Mouse (Mus musculus) cerebellum, adult 8-10 months (tissue): ENCODE measurements around the gene Tom1l2.

Experiments
- DNase-seq: peaks from one replicate; pipeline ENCODE4 v3.0.0; 2022

Gene Tom1l2

GRCm38 (mm10) chr11:60352559-60353411, at the start of gene Tom1l2, which contains the start of gene Drc3:
Gene Tom1l2, minus strand, starts transcription at chr11:60352905.
Gene Drc3, plus strand, starts transcription at chr11:60353329.
- DNase-seq: peak; percentile 99

GRCm38 (mm10) chr11:60397172-60397571, 44.5 kb upstream of the Tom1l2 start:
- DNase-seq: no peak

DNA sequence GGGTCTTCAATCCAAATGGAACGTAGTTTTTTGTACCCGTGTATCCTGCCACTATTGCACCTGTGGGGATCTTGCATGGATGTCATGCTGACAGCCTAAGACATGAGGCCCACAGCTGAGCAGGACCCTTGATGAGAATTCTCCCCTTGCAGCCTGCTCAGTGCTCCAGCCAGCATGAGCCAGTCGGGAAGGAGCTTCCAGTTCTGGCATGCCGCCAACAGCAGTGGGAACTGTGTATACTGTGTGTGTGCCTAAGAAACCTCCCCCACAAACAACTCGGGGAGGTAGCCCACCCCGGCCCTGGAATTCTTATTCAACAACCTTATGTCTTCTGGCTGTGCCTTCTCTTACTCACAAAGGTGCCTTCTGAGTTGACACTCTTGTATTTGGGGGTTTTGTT, 43.8 kb upstream of the Tom1l2 start:
- no peak for DNase-seq

DNA sequence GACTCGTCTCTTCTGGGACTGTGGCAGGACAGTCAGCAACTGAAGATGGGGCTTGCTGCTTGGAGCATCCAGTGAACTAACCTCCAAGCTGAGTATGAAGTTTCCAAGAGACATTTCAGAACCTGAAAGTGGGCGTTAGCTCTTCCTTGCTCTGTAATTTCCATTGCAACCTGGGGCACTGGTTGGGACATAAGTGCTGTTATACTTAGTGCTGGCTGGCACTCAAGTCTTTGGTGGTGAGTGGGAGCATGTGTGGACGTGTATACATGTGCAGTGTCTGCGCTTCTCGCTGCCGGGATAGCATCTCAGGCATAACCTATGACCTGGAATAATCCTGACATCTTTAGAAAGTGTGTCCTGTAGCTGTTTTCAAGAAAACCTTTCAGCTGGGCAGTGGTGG, 38.6 kb upstream of the Tom1l2 start:
- DNase-seq: no peak

- no peak for DNase-seq
Observed at GRCm38 (mm10) chr11:60387944-60388343, 35.2 kb upstream of the Tom1l2 start.

GRCm38 (mm10) chr11:60385946-60386345, 33.2 kb upstream of the Tom1l2 start:
- no peak for DNase-seq

DNA sequence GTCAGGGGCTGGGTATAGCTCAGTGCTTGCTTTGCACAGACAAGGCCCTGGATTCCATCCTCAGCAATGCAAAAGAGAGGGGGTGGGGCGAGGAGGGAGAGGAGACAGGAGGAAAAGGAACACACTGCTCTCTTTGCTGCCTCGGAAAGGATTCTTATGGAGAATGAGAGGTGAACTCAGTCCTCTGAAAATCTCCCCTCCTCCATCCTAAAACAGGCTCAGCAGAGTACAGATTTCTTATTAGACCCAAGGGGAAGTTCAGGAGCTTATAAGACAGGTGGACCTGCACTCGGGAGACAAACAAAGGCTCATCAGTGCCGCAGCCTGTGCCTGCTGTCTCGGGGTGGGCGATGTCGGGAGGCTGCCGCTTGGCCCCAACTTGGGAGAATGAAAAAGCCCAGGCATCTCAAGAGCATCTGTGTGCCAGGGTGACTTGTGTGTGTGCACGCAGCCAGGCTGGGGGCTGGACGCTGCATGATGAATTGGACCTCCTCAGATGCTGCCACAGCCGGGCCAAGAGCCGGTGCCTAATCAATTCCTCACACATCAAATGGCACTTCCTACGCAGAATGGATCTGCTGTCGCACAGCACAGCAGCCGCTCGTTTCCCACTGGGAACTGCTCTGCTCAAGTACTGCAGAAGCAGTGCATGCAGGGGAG, 32.2 kb upstream of the Tom1l2 start:
- peak; percentile 24 for DNase-seq

GRCm38 (mm10) chr11:60383518-60383917, 30.8 kb upstream of the Tom1l2 start:
- DNase-seq: no peak

GRCm38 (mm10) chr11:60374481-60374880, 21.8 kb upstream of the Tom1l2 start:
- DNase-seq: no peak

DNA sequence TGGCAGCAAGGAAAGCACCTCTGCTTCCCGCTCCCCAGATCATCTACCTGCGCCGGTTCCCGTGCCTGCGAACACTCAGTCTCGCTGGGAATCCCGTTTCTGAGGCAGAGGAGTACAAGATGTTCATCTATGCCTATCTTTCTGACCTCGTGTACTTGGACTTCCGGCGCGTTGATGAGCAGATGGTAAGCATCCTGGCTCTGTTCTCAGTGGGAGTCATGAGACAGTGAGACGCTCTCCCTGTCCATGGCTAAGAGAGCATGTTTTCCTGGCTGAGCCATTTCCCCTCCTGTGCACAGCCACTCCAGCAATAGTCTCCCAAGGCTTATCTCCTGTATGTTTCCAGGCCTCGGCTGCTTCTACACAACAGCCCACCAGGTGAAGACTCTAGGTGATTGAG, 17.7 kb upstream of the Tom1l2 start:
- DNase-seq: peak; percentile 23

GRCm38 (mm10) chr11:60369448-60369847, 16.7 kb upstream of the Tom1l2 start:
- no peak for DNase-seq

GRCm38 (mm10) chr11:60368909-60369308, 16.2 kb upstream of the Tom1l2 start:
- no peak for DNase-seq

DNA sequence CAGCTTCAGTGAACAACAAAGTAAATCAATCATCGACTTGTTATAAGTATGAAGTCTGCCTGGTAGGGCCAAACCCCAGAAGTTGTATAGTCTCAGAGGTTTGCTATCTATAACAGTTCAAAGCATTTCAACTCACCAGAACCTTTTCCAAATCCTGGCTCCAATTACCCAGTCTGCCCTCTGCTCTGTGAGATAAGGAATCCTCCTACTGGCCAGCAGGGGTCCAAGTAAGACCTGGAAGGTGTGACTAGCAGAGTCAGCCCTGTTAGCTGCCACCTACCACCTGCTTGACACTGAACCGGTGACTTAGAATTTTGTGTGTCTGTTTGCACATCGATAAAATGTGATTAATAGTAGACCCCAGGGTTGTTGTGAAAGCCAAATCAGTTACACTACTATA, 14.6 kb upstream of the Tom1l2 start:
- DNase-seq: no peak

DNA sequence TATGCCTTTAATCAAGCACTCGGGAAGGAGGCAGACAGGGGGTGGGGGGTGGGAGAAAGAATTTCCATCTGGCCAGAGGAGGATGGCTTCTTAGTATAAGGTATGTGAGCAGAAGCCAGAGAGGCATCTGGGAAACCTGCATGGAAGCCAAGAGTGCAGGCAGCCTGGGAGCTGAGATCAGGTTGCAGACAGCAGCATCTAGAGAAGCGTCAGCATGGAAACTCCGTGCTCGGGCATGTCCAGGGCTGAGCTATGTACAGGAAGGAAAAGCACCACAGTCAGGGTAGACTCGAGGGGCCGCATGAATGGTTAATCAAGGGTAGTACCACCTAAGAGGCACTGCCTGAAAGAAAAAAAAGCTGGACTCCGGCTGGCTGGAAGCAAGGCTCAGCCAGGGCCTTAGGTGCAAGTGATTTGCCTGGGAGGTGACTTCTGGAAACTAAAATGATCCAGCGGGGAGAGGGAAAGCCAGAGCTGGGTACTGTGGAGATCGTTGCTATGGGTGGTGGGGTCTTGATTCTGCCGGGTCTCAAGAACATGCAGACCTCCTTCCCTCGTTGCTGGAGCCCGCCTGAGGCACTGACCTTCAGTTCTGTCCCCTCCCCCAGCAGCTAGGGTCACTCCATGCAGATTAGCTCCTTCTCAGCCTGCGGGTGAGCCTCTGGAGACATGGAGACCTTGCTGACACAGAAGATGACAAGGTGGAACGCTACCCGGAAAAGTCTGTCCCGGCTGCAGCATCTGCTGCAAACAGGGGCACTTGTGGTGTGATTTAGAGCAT, 13.7 kb upstream of the Tom1l2 start:
- no peak for DNase-seq

DNA sequence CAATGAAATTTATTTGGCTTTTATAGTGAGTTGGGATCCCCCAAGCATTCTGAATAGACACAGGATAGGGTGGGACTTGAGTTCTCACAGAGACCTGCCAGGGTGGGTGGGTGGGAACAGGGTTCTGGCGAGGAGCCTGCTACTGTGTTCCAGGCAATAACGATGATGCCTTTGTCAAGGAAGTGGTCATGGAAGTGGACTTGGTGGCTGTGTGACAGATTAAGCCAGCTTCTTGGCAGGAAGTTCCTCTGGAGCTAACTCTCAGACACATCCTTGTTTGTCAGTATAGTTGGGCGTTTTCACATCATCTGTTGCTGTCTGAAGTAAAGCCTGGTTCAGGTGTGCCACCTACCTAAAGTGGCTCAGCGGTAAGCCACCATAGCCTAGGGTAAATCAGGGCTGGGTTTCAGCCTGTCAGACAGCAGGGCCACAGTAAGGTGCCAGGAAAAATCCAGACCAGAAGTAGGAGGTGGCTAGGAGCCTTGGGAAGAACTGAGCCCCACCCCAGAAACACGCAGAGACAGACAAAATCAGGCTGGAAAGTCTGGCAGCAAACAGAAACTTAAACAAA, 8.0 kb upstream of the Tom1l2 start:
- DNase-seq: no peak

GRCm38 (mm10) chr11:60359936-60360335, 7.2 kb upstream of the Tom1l2 start:
- no peak for DNase-seq

DNA sequence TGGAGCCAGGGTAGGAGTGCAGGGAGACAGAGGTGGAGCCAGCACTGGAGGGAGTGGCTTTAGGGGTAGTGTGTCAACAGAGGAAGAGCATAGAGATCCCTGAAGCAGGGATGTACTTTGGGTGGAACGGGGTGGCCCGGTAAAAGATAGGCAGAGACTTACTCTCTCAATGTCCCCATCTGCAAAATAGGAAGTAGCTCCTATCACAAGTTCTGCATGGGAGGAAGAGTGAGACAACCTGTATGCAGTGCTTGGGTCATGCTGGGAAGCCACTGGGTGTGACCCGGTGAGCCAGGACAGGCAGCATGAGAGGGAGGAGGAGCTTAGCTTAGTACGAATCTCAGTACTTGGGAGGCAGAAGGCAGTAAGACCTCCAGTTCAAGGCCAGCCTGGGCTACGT, 6.4 kb upstream of the Tom1l2 start:
- no peak for DNase-seq

- no peak for DNase-seq
Observed at GRCm38 (mm10) chr11:60358548-60358947, 5.8 kb upstream of the Tom1l2 start.

GRCm38 (mm10) chr11:60357116-60357515, 4.4 kb upstream of the Tom1l2 start:
- no peak for DNase-seq

DNA sequence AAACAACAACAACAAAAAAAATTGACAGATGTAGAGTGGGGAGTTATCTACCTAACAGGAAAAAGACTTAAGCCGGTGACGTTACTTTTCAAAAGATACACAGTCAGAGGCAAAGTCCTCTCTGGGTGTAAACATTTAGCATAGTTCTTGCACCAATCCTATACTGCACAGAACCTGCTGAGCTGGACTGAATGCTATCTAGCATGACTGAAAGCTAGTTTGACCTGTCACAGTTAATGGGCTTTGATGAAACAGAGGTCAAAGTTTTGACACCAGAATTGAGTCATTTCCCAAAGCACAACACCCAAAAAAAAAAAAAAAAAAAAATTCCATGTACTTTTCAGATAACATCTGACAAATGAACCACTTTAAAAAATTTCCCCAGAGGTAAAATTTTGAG, 3.2 kb upstream of the Tom1l2 start:
- no peak for DNase-seq

DNA sequence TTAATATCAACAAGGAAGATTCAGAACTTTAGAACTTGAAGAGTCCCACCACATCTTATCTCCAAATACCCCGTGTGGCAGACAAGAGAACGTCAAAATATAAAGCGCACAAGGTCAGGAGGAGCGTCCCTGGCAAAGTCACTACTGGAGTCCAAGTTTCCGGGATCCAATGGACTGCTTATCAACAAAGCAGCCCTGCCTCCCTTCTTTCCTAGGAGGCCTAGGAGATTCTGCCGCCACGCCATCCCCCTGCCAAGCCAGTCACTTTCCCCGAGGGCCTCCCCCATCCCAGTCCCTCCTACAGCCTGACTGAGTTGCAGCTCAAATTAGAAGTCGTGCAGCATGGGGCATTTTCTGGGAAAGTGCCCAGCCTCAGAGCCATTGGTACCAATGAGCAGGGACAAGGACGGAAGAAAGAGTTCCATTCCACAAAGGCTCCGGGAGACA, 757 bp downstream of the Tom1l2 start:
- DNase-seq: no peak

- no peak for DNase-seq
Observed at GRCm38 (mm10) chr11:60351388-60351787, 1.3 kb downstream of the Tom1l2 start.

DNA sequence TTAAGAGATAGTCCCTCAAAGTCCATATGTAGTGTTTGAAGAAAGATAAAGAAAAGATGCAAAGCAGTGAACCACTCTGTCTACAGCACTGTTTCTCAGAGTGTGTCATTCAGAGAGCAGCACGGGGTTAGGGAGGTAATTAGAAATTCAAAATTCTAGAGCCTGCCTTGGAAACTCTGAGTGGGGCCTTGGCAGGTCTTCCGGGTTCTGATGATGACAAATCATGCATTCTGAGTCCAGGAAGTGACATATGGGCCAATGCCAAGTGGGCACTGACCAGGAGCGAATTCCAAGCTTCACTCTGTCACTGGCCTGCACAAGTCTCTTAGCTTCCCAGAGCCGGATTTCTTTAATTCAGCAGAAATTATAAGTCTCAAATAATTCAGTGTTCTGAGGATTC, 6.2 kb downstream of the Tom1l2 start:
- peak; percentile 78 for DNase-seq
